Mouse (Mus musculus) bone marrow macrophage, adult 2 months (primary cell): ENCODE results near the gene Actb.

Experiments used
- CTCF ChIP-seq: IDR thresholded peaks from 2 replicates; pipeline ENCODE4 v1.5.1; 2012; ENCODE audit warnings: low read depth, mild to moderate bottlenecking, low read length, moderate library complexity
- POLR2A ChIP-seq: IDR thresholded peaks from 2 replicates; pipeline ENCODE4 v1.6.1; 2012; ENCODE audit warnings: mild to moderate bottlenecking, low read depth, low read length, borderline replicate concordance

DNA sequence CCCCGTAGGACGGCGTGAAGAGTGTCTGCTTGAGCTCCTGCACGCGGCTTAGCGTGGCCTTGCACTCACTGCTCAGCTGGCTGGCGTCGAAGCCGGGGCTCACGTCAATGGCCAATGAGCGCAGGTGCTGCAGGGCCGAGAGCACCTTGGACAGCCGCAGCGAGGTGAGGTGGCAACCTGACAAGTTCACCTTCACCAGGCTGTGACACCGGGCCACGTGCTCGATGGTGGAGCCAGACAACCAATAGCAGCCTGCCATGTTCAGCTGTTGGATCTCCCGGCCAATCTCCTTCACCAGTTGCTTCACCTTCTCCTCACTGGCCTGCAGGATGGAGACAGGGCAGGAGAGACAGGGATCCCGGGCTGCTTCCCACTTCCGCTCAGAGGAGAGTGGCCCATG lies 19.8 kb downstream of the Actb start:
- TF ChIP-seq CTCF (no peak), POLR2A (no peak)
